Mouse (Mus musculus) heart, adult 2 months (tissue): Measurements from ENCODE around the gene Dcun1d4. TPM values are rescaled to one million over a fixed set of nuclear protein-coding genes. Genes with fewer than 3 reads are reported as not detected.
A peak's percentile ranks its signal among the peaks of the same experiment; 100 is the strongest.

Experiments
- DNase-seq, 2 experiments: peaks; one replicate each; pipeline ENCODE4 v3.0.0; 2021
- H3K27ac ChIP-seq: fragments of 200-600 bp; 2 replicates; pipeline ENCODE4 v1.8.1; 2022
- H3K27me3 ChIP-seq: fragments of 200-500 bp; 2 replicates; pipeline ENCODE4 v1.6.1; 2012; ENCODE audit warnings: mild to moderate bottlenecking, low read length, inconsistent platforms, mixed read lengths; ENCODE audit not compliant: control insufficient read depth, insufficient read depth
- H3K36me3 ChIP-seq: fragments of 200-500 bp; 2 replicates; pipeline ENCODE4 v1.6.1; 2012; ENCODE audit warnings: low read length, inconsistent platforms; ENCODE audit not compliant: control insufficient read depth, insufficient read depth
- H3K4me1 ChIP-seq: fragments of 200-500 bp; 2 replicates; pipeline ENCODE4 v1.6.1; 2011; ENCODE audit warnings: low read length; ENCODE audit not compliant: control insufficient read depth, insufficient read depth
- H3K4me3 ChIP-seq: fragments of 200-600 bp; 2 replicates; pipeline ENCODE4 v1.8.1; 2022
- H3K79me2 ChIP-seq: fragments of 200-500 bp; replicated peaks from 2 replicates; pipeline ENCODE4 v1.6.1; 2012; ENCODE audit warnings: mild to moderate bottlenecking, inconsistent platforms, low read length, moderate library complexity, mixed read lengths; ENCODE audit not compliant: control insufficient read depth, insufficient read depth
- H3K9ac ChIP-seq: fragments of 200-500 bp; 2 replicates; pipeline ENCODE4 v1.6.1; 2012; ENCODE audit warnings: low read depth, mild to moderate bottlenecking, control low read depth, inconsistent platforms, low read length, mixed read lengths
- CTCF ChIP-seq: fragments of 200-600 bp; IDR thresholded peaks from 2 replicates; pipeline ENCODE4 v1.8.1; 2022; ENCODE audit warnings: antibody characterized with exemption, mild to moderate bottlenecking, moderate library complexity
- EP300 ChIP-seq: fragments of 200-500 bp; IDR thresholded peaks from 2 replicates; pipeline ENCODE4 v1.6.1; 2011; ENCODE audit warnings: low read depth, low read length, control low read depth; ENCODE audit not compliant: insufficient read depth
- POLR2A ChIP-seq: fragments of 200-500 bp; IDR thresholded peaks from 2 replicates; pipeline ENCODE4 v1.6.1; 2011; ENCODE audit warnings: mild to moderate bottlenecking, low read depth, low read length, control low read depth; ENCODE audit not compliant: insufficient read depth
- WGBS: fragments of 180-500 bp; shearing (Covaris S2); methylation state at CpG from one replicate; pipeline ENCODE4 v1.1.7; 2018; 5-methylcytosine and 5-hydroxymethylcytosine counted together
- intact Hi-C: fragments of 180-260 bp; cut with DNase I; formaldehyde crosslinking; loops from one replicate; pipeline ENCODE4 v1.15.1; 2025
- polyA plus RNA-seq: library from polyadenylated mRNA; depleted of rRNA; stranded (reverse); fragments of >200 nt; gene quantifications from 2 replicates; pipeline ENCODE4 v1.2.3, GENCODE M21; 2012
- total RNA-seq, 2 experiments: library from RNA; stranded (reverse); gene quantifications; 2 replicates each; pipeline ENCODE4 v1.2.3; 2021

Dcun1d4 gene
- total and polyA plus RNA-seq, 3 experiments, result 4.7 to 17.4 (median 17.2) TPM

GRCm38 (mm10) chr5:73518424-73519211 lies 37.8 kb downstream of the Dcun1d4 start:
- H3K9ac ChIP-seq, result no peak overlapping the region
- no peak overlapping the region for H3K4me3 ChIP-seq
- DNase-seq, result peak in 1 of 2 experiments; percentile 39
- no peak overlapping the region for H3K27ac ChIP-seq
- no peaks in the 10 kb centered on the region for H3K36me3 ChIP-seq
- intact Hi-C loops, result no loop called here
- H3K27me3 ChIP-seq, result no peaks in the 10 kb centered on the region
- no peak for TF ChIP-seq POLR2A
- TF ChIP-seq EP300, result no peak
- no peak for TF ChIP-seq CTCF
- H3K4me1 ChIP-seq, result no peaks in the 10 kb centered on the region
- H3K79me2 ChIP-seq, result no peaks in the 10 kb centered on the region
- 85% methylated on average over 8 of the region's 8 CpGs for WGBS

GRCm38 (mm10) chr5:73520787-73521186 lies 40.0 kb downstream of the Dcun1d4 start:
- no peaks in the 10 kb centered on the region for H3K36me3 ChIP-seq
- no peak overlapping the region for H3K4me3 ChIP-seq
- WGBS, result 73% methylated on average over 4 of the region's 4 CpGs
- no peaks in the 10 kb centered on the region for H3K4me1 ChIP-seq
- DNase-seq, result no peak
- H3K27me3 ChIP-seq, result no peaks in the 10 kb centered on the region
- no peaks in the 10 kb centered on the region for H3K79me2 ChIP-seq
- intact Hi-C loops, result no loop called here
- TF ChIP-seq POLR2A (no peak), EP300 (no peak), CTCF (no peak)
- H3K27ac ChIP-seq, result no peak overlapping the region
- no peak overlapping the region for H3K9ac ChIP-seq

GRCm38 (mm10) chr5:73523227-73523626 lies 42.4 kb downstream of the Dcun1d4 start:
- WGBS, result 61% methylated on average over 10 of the region's 10 CpGs
- H3K79me2 ChIP-seq, result no peaks in the 10 kb centered on the region
- H3K36me3 ChIP-seq, result no peaks in the 10 kb centered on the region
- TF ChIP-seq CTCF, result no peak
- no peak for TF ChIP-seq POLR2A
- no peak for TF ChIP-seq EP300
- no peaks in the 10 kb centered on the region for H3K4me1 ChIP-seq
- no peak for DNase-seq
- no peak overlapping the region for H3K27ac ChIP-seq
- intact Hi-C loops, result no loop called here
- no peaks in the 10 kb centered on the region for H3K27me3 ChIP-seq
- H3K4me3 ChIP-seq, result no peak overlapping the region
- H3K9ac ChIP-seq, result no peak overlapping the region

- Histone ChIP-seq H3K27me3 (no peaks in the 10 kb centered on the region), H3K36me3 (no peaks in the 10 kb centered on the region), H3K4me3 (no peak overlapping the region), H3K4me1 (no peaks in the 10 kb centered on the region), H3K27ac (no peak overlapping the region), H3K9ac (no peak overlapping the region), H3K79me2 (no peaks in the 10 kb centered on the region)
- no peak for TF ChIP-seq POLR2A
- no peak for TF ChIP-seq EP300
- no peak for TF ChIP-seq CTCF
- 76% methylated on average over 4 of the region's 4 CpGs for WGBS
- no peak for DNase-seq
- intact Hi-C loops, result no loop called here
Observed at GRCm38 (mm10) chr5:73524300-73525000, 43.6 kb downstream of the Dcun1d4 start.

- no peaks in the 10 kb centered on the region for H3K27me3 ChIP-seq
- H3K4me3 ChIP-seq, result no peak overlapping the region
- TF ChIP-seq CTCF, result no peak
- no peak for TF ChIP-seq EP300
- no peak for TF ChIP-seq POLR2A
- H3K9ac ChIP-seq, result no peak overlapping the region
- H3K4me1 ChIP-seq, result no peaks in the 10 kb centered on the region
- intact Hi-C loops, result no loop called here
- 88% methylated on average over 1 of the region's 1 CpGs for WGBS
- no peak overlapping the region for H3K27ac ChIP-seq
- H3K36me3 ChIP-seq, result no peaks in the 10 kb centered on the region
- no peaks in the 10 kb centered on the region for H3K79me2 ChIP-seq
- no peak for DNase-seq
Observed at GRCm38 (mm10) chr5:73532222-73532621, 51.4 kb downstream of the Dcun1d4 start.

- Histone ChIP-seq H3K27me3 (no peaks in the 10 kb centered on the region), H3K9ac (no peak overlapping the region), H3K36me3 (no peaks in the 10 kb centered on the region), H3K79me2 (no peaks in the 10 kb centered on the region), H3K4me3 (no peak overlapping the region), H3K4me1 (no peaks in the 10 kb centered on the region), H3K27ac (no peak overlapping the region)
- 81% methylated on average over 9 of the region's 9 CpGs for WGBS
- no peak for DNase-seq
- TF ChIP-seq EP300 (no peak), CTCF (no peak), POLR2A (no peak)
- intact Hi-C loops, result no loop called here
Observed at GRCm38 (mm10) chr5:73532879-73533278, 52.1 kb downstream of the Dcun1d4 start.
